Mouse (Mus musculus) brain, embryonic 14.5 days (tissue): ENCODE measurements around the gene Klb.

ENCODE experiments used
- CTCF ChIP-seq: fragments of 200-500 bp; IDR thresholded peaks from 2 replicates; pipeline ENCODE4 v1.5.1; 2012; ENCODE audit warnings: inconsistent platforms, mild to moderate bottlenecking, moderate library complexity, borderline replicate concordance; ENCODE audit not compliant: insufficient read depth, insufficient read length; ENCODE audit errors: extremely low read depth
- POLR2A ChIP-seq: fragments of 200-500 bp; IDR thresholded peaks from 2 replicates; pipeline ENCODE4 v1.6.1; 2012; ENCODE audit warnings: mild to moderate bottlenecking, inconsistent platforms, borderline replicate concordance; ENCODE audit not compliant: poor library complexity, insufficient read depth, insufficient read length, severe bottlenecking; ENCODE audit errors: extremely low read depth

DNA sequence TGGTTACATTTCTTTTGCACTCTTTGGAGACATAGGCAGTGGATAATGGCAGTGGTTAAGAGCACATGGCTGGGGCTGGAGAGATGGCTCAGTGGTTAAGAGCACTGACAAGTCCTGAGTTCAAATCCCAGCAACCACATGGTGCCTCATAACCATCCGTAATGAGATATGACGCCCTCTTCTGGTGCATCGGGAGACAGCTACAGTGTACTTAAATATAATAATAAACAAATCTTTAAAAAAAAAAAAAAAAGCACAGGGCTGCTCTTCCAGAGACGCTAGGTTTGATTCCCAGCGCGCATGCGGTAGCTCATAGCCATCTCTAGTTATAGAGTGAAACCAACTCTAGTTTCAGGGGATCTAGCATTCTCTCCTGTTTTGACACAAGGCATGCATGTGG is 46.3 kb downstream of the Klb start:
- no peak for TF ChIP-seq CTCF
- TF ChIP-seq POLR2A: no peak
